Mouse (Mus musculus): ENCODE data around the gene Wdr81.

DNA sequence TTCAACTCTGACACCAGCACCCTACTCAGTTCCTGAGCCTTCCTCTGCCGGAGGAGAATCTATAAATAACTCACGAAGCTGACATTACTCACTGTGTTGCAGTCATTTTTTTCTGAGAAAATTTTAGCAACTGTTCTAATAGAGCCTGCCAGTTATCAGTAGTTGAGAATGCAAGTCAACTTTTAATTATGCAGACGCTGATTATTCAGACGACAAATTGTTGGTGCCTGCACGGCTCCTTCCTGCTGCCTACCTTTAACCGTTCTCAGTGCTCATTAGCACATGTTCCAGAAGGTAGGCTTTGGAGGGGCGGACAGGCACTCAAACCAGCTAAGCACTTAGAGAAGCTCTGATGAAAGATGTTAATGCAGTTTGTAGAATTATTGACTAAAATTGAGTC lies 57.1 kb downstream of the Wdr81 start:
- no peak for TF ChIP-seq EP300 (IDR thresholded peaks at IDR 0.05; ENCODE audit: low read depth)
- no peak for TF ChIP-seq CTCF (IDR thresholded peaks at IDR 0.05; ENCODE audit: low read depth)
